In genomic region chr4:152477466-152478223, GRCm38 (mm10) we compare ENCODE assay signal across 7 mouse cellular contexts. TPM values are rescaled to one million over a fixed set of nuclear protein-coding genes. Genes with fewer than 3 reads are reported as not detected.
DNase-seq lines count a peak whose midpoint lies in the region; ATAC-seq lines count a peak whose summit lies in the region.

TSS of gene Kcnab2 (minus strand) at chr4:152477871.

- under 1% methylated on average over 63 of the region's 63 CpGs for WGBS in embryonic facial prominence, embryonic 13.5 days
- under 1% methylated on average over 63 of the region's 63 CpGs for WGBS in limb, embryonic 10.5 days
- WGBS in midbrain, embryonic 12.5 days = under 1% methylated on average over 63 of the region's 63 CpGs

- peak; percentile 94 for ATAC-seq in embryonic facial prominence, embryonic 13.5 days (ENCODE audit: insufficient number of reproducible peaks, insufficient read depth, low FRiP score, low TSS enrichment, low read depth)
- peak; percentile 95 for ATAC-seq in midbrain, embryonic 12.5 days (ENCODE audit: low FRiP score, low read depth)

- DNase-seq in adrenal gland, postnatal 4 days (ENCODE audit: low spot score in 2 of 2) = peak; percentile 95 to 98
- peak; percentile 99 to 100 for DNase-seq in heart, adult 18-20 months
- DNase-seq in kidney, adult 18-20 months = peak; percentile 100
- peak; percentile 96 for DNase-seq in limb, embryonic 10.5 days (ENCODE audit: low spot score)
- DNase-seq in skeletal muscle tissue, adult 2 months (ENCODE audit: low read depth, low spot score) = peak; percentile 92

- H3K9ac ChIP-seq in embryonic facial prominence, embryonic 13.5 days = peak within 1 kb of the TSS; percentile 89
- peak within 1 kb of the TSS; percentile 71 for H3K9ac ChIP-seq in midbrain, embryonic 12.5 days (replicated peaks)

- no peaks in the 10 kb centered on the region for H3K36me3 ChIP-seq in embryonic facial prominence, embryonic 13.5 days
- no peaks in the 10 kb centered on the region for H3K36me3 ChIP-seq in limb, embryonic 10.5 days
- H3K36me3 ChIP-seq in midbrain, embryonic 12.5 days = peaks cover under 1% of the 10 kb centered on the region; the same call in 1 of the 2 replicates

- H3K27me3 ChIP-seq in embryonic facial prominence, embryonic 13.5 days = peaks cover 22% of the 10 kb centered on the region
- peaks cover 35% of the 10 kb centered on the region for H3K27me3 ChIP-seq in limb, embryonic 10.5 days (ENCODE audit: low read depth, poor library complexity, severe bottlenecking)
- H3K27me3 ChIP-seq in midbrain, embryonic 12.5 days = peaks cover 24% of the 10 kb centered on the region

- H3K4me3 ChIP-seq in embryonic facial prominence, embryonic 13.5 days = peak within 1 kb of the TSS; percentile 77
- H3K4me3 ChIP-seq in limb, embryonic 10.5 days = peak within 1 kb of the TSS; percentile 75
- peak within 1 kb of the TSS; percentile 70 for H3K4me3 ChIP-seq in midbrain, embryonic 12.5 days

- peak within 1 kb of the TSS; percentile 88 for H3K4me2 ChIP-seq in embryonic facial prominence, embryonic 13.5 days
- peak within 1 kb of the TSS; percentile 71 for H3K4me2 ChIP-seq in midbrain, embryonic 12.5 days (replicated peaks)

- H3K27ac ChIP-seq in embryonic facial prominence, embryonic 13.5 days = peak within 1 kb of the TSS; percentile 84
- H3K27ac ChIP-seq in limb, embryonic 10.5 days = peak within 1 kb of the TSS; percentile 98
- H3K27ac ChIP-seq in midbrain, embryonic 12.5 days (replicated peaks) = peak within 1 kb of the TSS; percentile 69

- H3K9me3 ChIP-seq in embryonic facial prominence, embryonic 13.5 days = no peaks in the 10 kb centered on the region
- H3K9me3 ChIP-seq in limb, embryonic 10.5 days (replicated peaks) = no peaks in the 10 kb centered on the region; the same call in 1 of the 2 replicates
- peaks cover 3% of the 10 kb centered on the region; the same call in 1 of the 2 replicates for H3K9me3 ChIP-seq in midbrain, embryonic 12.5 days

- H3K4me1 ChIP-seq in embryonic facial prominence, embryonic 13.5 days = peaks cover 19% of the 10 kb centered on the region
- peaks cover 22% of the 10 kb centered on the region for H3K4me1 ChIP-seq in limb, embryonic 10.5 days
- H3K4me1 ChIP-seq in midbrain, embryonic 12.5 days = peaks cover 19% of the 10 kb centered on the region

RNA-seq across cellular contexts. Expression of gene Kcnab2, which starts in this region (rescaled TPM):
- 10 to 100 TPM; 10.1 to 10.4 TPM for total RNA-seq in adrenal gland, postnatal 4 days (2021)
- polyA plus RNA-seq in embryonic facial prominence, embryonic 13.5 days (2015; fragmentation: Nextera tagmentation; extraction: Ambion mirVana) = 9.2 and 9.6 TPM in 2 replicates
- 1 to 10 TPM; 2.7 to 3.3 TPM for total RNA-seq in heart, adult 18-20 months (2021)
- polyA plus RNA-seq in limb, embryonic 10.5 days (2016; fragmentation: Nextera tagmentation; extraction: Ambion mirVana) = 3.9 and 5.2 TPM in 2 replicates
- polyA plus RNA-seq in midbrain, embryonic 12.5 days (2016; fragmentation: Nextera tagmentation; extraction: Ambion mirVana) = 19.7 and 24.5 TPM in 2 replicates

Comparison
In these comparisons a context has a peak if more than half of its experiments do, and no peak if none do; other contexts are left out.
1. Peak in every context shown above with its lines: DNase-seq, ATAC-seq, H3K4me3 ChIP-seq and H3K27ac ChIP-seq.